Mouse (Mus musculus) limb, embryonic 13.5 days (tissue): ENCODE data around the gene Acox3. TPM values are rescaled to one million over a fixed set of nuclear protein-coding genes. Genes with fewer than 3 reads are reported as not detected.

Source experiments
- ATAC-seq: fragments of 200-750 bp; cut with Nextera tagmentation; 2 replicates; pipeline ENCODE4 v1.8.0; 2017; ENCODE audit warnings: low read depth, moderate number of reproducible peaks, moderate TSS enrichment; ENCODE audit not compliant: low FRiP score
- H3K27ac ChIP-seq: fragments of 300-500 bp; sonication (generic); 2 replicates; pipeline ENCODE4 v1.5.1; 2015; ENCODE audit warnings: inconsistent platforms, mild to moderate bottlenecking, moderate library complexity
- H3K27me3 ChIP-seq: fragments of 300-500 bp; sonication (generic); 2 replicates; pipeline ENCODE4 v1.6.1; 2015; ENCODE audit warnings: mild to moderate bottlenecking, inconsistent platforms
- H3K36me3 ChIP-seq: fragments of 300-500 bp; sonication (generic); 2 replicates; pipeline ENCODE4 v1.6.1; 2015; ENCODE audit warnings: inconsistent platforms, mild to moderate bottlenecking, moderate library complexity
- H3K4me1 ChIP-seq: fragments of 300-500 bp; sonication (generic); 2 replicates; pipeline ENCODE4 v1.6.1; 2015; ENCODE audit warnings: inconsistent platforms
- H3K4me2 ChIP-seq: fragments of 300-500 bp; sonication (generic); replicated peaks from 2 replicates; pipeline ENCODE4 v1.6.1; 2015; ENCODE audit warnings: inconsistent platforms, mild to moderate bottlenecking, moderate library complexity
- H3K4me3 ChIP-seq: fragments of 300-500 bp; sonication (generic); 2 replicates; pipeline ENCODE4 v1.5.1; 2015; ENCODE audit warnings: moderate library complexity, mild to moderate bottlenecking, inconsistent platforms
- H3K9ac ChIP-seq: fragments of 300-500 bp; sonication (generic); 2 replicates; pipeline ENCODE4 v1.6.1; 2015; ENCODE audit warnings: mild to moderate bottlenecking, inconsistent platforms
- H3K9me3 ChIP-seq: fragments of 300-500 bp; sonication (generic); 2 replicates; pipeline ENCODE4 v1.6.1; 2016; ENCODE audit warnings: inconsistent platforms
- WGBS: fragments of 180-500 bp; shearing (Covaris S2); methylation state at CpG from one replicate; pipeline ENCODE4 v1.1.7; 2015; 5-methylcytosine and 5-hydroxymethylcytosine counted together
- polyA plus RNA-seq: library from polyadenylated mRNA; unstranded; fragments of >200 nt; fragmentation: Nextera tagmentation; extraction: Ambion mirVana; gene quantifications from 2 replicates; pipeline ENCODE4 v1.2.1, GENCODE M21; 2015

Gene Acox3
- polyA plus RNA-seq, 1 experiment from 2014 or later: 12.2 TPM

DNA sequence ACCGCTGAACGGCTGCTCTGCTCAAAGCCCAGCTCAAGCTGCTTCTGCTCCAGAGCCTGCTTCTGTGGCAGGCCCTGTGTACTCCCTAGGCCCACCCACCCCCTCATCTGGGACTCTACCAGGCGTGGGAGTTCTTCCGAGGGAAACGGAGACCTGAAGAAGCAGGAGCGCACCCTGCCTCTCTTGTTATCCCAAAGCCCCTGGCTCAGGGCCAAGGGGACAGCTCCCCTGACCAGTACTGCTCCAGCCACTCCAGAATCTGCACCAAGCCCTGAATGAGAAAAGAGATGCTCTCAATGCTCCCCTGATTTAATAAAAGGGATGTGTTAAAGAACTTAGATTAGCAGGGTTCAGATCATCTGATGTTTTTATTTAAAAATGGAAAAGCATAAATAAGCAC is 78.4 kb downstream of the Acox3 start:
- Histone ChIP-seq H3K4me2 (no peak overlapping the region), H3K4me3 (no peak overlapping the region), H3K9me3 (no peaks in the 10 kb centered on the region), H3K4me1 (peaks cover 8% of the 10 kb centered on the region; the same call in 1 of the 2 replicates), H3K27ac (no peak overlapping the region), H3K36me3 (no peaks in the 10 kb centered on the region; the same call in 1 of the 2 replicates), H3K9ac (no peak overlapping the region), H3K27me3 (no peaks in the 10 kb centered on the region)
- no peak for ATAC-seq
- 72% methylated on average over 6 of the region's 6 CpGs for WGBS

DNA sequence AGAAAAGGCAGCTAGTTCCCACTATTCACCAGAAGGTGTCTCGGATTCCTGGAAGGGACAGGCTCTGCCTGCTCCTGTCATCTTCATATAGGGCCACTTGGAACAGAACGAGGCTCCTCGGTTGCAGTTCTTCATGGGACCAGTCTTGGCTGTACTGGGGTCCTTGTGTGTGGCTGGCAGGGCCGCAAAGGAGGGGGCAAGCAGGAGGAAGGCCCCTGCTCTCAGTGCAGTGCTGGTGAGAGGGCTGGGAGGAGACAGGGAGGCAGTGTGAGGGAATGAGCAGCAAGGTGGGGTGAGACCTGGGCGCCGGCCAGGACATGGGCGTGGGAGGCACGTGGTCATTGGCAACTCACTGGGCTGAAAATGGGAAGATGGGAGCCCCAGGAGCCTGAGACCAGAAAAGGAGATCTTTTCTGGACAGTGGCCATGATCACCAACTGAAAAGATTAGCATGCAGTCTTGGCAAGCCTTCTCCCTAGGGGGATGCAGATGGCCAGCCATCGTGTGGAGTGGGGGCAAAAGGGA is 79.2 kb downstream of the Acox3 start:
- Histone ChIP-seq H3K4me2 (no peak overlapping the region), H3K4me1 (peaks cover 8% of the 10 kb centered on the region; the same call in 1 of the 2 replicates), H3K9me3 (no peaks in the 10 kb centered on the region), H3K4me3 (no peak overlapping the region), H3K9ac (no peak overlapping the region), H3K27me3 (no peaks in the 10 kb centered on the region), H3K27ac (no peak overlapping the region), H3K36me3 (no peaks in the 10 kb centered on the region; the same call in 1 of the 2 replicates)
- 84% methylated on average over 9 of the region's 9 CpGs for WGBS
- no peak for ATAC-seq

Other genes with a start within 250 kb of the Acox3 start
- 0.11 TPM in 1 of 2 replicates, not detected in the other for gene Hmx1, start 193.9 kb upstream of the Acox3 start, polyA plus RNA-seq
- gene Cpz, start 57.3 kb upstream of the Acox3 start, polyA plus RNA-seq: 1.6 and 2.1 TPM in 2 replicates
- gene Trmt44, start 8.0 kb upstream of the Acox3 start, polyA plus RNA-seq: 7.7 and 9.0 TPM in 2 replicates
- 19.4 and 20.1 TPM in 2 replicates for gene Htra3, start 96.7 kb downstream of the Acox3 start, polyA plus RNA-seq
- 5.1 and 5.3 TPM in 2 replicates for gene Sh3tc1, start 156.9 kb downstream of the Acox3 start, polyA plus RNA-seq
- gene Ablim2, start 174.8 kb downstream of the Acox3 start, polyA plus RNA-seq: 1.1 and 1.8 TPM in 2 replicates